Mouse (Mus musculus): ENCODE results near the gene Brd3. TPM values are rescaled to one million over a fixed set of nuclear protein-coding genes. Genes with fewer than 3 reads are reported as not detected.
"Not testable (repeated sequence)": the region's sequence is repeated elsewhere in the genome, so short reads cannot be mapped to it uniquely, and the experiment has no call there.

Brd3 gene
- total RNA-seq (2021): 10 to 100 TPM; 53.2 to 53.5 TPM
- long read RNA-seq, experiment 1, full-length matches to known transcripts: 6 of 24 reads
- long read RNA-seq, experiment 1, partial matches to known transcripts: 9 of 24 reads
- long read RNA-seq, experiment 1, other reads (novel, unspliced or antisense): 9 of 24 reads
- long read RNA-seq, experiment 2, full-length matches to known transcripts: 3 of 24 reads
- long read RNA-seq, experiment 2, partial matches to known transcripts: 13 of 24 reads
- long read RNA-seq, experiment 2, other reads (novel, unspliced or antisense): 8 of 24 reads

DNA sequence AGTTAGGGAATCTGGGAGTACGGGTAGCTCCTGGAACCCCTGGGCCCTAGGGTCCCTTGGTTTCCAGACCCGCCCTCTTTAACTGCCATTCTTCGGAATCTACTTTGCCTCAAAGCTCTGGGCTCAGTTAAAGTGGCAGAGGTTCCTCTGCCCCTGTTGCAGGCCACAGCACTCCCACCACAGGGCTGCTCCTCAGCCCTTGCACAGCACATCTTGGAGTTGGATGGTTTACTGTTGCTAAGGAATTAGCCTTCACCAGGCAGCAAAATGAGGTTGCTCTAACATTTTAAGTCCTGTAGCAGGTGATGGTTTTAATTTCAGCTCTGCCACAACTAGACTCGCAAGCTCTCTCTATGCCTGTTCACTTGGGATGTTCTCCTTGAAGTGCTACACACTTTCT, at the start of gene Brd3:
TSS of gene Brd3 (minus strand) at position 101 of the 400 bp plus-strand sequence.
- no peak for DNase-seq (ENCODE audit: low spot score in 2 of 2)

DNA sequence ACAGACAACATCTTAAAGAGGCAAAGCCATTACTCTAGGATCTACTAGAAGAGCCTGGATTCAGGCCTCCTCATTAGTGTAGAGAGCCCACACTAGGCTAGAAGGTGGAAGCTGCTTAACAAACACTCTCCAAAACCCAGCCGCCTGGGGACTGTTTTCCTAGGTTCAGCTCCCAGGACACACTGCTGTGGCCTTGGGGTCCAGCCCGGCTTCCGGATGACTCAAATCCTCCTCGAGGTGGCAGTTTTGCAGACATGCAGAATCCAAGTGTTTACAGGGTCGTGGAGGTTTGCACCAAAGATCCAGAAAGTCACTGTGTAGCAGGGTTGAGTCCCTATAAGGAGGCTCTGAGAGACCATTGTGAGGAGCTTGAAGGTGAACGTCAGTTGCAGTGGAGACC, 49.5 kb upstream of the Brd3 start:
- DNase-seq (ENCODE audit: low spot score in 2 of 2): no peak

DNA sequence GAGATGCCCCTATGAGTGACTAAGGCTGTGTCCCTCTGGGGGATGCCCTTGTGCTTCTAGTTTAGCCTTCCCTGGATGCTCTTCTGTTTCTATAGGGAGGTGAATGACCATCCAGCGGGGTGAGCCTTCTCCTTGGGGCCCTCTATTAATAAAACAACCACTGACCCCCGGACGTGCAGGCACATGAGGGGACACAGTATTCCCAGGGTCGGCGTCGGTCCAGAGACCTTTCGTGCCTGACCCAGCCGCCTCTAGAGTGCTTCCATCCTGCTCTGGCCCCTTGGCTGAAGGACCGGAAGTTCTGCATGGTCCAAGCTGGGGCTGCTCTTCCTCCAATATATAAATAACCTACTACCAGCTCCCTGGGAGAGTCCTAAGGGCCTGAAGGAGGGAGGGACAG, 46.8 kb upstream of the Brd3 start:
- DNase-seq (ENCODE audit: low spot score in 2 of 2): no peak

DNA sequence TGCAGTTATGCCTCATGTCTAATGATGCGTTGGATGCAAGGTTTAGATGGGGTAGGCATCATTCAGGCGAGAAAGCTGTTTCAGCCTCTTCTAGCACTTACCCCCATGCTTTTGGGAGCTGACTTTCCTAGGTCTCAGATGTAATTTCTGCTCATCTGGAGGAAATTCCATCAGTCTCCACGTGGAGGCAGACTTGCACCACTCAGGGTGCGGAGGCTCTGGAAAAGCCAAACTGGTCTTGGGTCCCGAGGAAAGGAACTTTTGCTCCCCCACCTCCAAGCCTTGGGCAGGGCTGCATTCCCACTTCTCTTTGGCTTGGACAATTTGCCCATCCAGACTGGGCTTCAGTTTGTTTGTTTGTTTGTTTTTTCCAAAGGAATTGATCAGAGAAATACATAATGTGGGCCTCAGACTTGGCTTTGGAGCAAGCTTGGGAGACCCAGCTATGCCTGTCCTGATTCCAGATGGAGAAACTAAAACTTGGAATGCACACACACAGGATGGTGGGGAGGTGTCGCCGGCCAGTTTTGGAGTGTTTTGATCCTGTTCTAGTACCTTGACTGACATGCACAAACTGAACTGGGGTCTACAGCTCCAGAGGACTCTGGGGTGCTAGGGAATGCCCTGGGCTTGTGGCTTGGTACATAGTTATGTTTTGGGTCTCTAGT, 45.3 kb upstream of the Brd3 start:
- peak; percentile 70 to 83 for DNase-seq (ENCODE audit: low spot score in 2 of 2)

DNA sequence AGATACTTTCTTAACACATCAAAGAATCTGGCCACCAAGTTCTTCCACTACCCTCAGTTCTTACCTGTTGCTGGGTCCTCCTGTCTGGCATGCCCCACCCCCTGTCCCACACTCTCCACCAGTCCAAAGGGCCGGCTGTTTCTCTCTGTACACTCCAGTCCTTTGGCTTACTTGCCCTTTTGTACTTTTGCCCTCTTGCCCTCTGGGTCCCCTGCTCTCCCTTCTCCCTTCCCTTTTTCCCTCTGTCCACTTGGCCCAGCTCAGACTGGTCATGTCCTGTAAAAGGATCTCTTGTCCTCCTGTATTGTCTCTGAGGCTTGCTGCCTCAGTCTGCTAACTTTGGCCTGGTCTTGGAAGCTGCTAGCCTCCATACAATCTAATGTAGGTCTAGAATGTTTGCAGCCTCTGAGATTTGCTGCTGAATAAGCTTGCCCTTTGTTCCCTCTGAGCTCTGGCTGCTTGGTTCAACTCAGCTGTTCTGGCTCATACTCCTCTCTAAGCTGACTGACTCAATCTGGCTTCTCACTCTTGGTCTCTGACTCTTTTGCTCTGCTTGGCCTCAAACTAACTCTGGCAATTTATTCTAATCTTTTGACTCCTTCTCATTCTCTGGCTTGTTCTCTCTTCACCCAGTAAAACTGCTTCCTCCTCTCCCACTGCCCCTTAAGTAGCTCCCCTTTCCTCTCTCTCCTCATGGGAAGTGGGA, 41.4 kb upstream of the Brd3 start:
- DNase-seq (ENCODE audit: low spot score in 2 of 2): no peak

DNA sequence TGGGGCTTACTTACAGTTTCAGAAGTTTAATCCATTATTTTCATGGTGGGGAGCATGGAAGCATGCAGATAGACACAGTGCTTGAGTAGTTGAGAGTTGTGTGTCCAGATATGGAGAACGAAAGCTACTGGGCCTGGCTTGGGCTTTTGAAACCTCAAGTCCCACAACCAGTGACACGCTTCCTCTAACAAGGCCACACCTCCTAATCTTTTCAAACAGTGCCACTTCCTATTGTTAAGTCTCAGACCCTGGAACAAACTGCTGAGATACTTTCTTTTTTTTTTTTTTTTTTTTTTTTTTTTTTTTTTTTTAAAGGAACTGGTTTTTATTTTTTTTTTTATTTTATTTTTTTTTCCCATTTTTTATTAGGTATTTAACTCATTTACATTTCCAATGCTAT, 40.5 kb upstream of the Brd3 start:
- DNase-seq (ENCODE audit: low spot score in 2 of 2): no peak

DNA sequence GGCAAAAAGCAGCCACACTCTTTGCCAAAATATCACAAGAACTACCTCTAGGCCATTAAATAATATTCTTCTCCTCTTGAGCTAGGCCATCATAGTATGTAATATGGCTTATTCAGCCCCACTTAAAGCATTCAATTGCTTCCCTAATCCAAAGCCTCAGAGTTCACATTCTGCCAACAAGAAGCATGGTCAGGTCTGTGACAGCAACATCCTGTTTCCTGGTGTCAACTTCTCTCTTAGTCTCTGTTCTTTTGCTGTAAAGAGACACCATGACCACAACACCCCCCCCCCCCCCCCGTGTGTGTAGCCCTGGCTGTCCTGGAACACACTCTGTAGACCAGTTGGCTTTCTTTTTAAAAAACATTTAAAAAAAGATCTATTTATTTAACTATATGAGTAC, 39.9 kb upstream of the Brd3 start:
- DNase-seq (ENCODE audit: low spot score in 2 of 2): no peak

DNA sequence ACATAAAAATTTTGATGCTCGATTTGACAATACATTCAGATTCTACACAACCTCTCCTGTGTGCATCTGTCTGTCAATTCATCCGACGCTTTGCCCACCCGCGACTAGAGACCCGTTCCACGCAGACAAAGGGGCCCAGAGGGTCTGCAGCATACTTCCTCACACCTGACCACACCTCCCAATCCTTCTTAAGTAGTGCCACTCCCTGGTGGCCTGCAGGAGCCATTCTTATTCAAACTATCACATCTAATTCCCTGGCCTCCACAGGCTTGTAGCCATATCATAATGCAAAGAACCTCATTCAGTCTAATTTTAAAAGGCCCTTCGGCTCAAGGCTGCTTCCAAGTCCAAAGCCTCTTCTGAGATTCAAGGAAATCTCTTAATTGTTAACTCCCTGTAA, 38.6 kb upstream of the Brd3 start:
- not testable (repeated sequence) for DNase-seq (ENCODE audit: low spot score in 2 of 2)

DNA sequence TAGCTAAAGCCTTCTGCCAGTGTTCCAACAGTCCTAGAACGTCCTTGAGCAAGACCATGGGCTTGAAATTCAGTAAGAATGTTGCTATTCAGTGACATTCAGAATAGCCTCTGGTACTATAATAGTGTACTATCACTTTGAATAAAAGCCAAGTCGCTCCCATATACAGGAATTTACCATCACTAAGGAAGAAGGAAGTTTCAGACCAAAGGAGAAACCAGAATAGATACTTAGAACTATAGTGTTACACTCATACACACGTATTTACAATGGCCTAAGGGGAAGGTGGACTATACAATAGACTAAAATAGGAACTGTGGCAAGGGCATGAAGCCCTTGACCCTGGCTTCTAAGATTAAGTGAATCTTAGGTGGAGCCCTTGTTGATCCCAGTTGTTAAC, 38.1 kb upstream of the Brd3 start:
- not testable (repeated sequence) for DNase-seq (ENCODE audit: low spot score in 2 of 2)

DNA sequence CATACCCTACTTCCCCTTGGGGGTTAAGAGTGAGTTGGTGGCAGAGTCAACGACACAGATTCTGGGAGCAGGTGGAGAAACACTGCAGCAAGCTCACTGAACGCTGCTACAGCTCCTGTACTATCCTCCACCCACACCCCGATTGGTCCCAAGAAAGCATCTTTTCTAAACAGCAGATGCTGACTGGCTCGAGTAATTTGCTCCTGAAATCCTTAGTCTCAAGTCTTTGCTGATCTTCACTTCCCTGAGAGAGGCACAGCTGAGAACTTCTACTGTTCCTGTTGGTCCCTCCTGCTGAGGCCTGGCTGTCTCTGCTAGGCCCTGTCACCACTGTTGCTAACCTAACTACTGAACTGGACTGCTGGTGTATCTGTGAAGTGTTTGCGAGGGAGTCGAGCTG, 37.2 kb upstream of the Brd3 start:
- no peak for DNase-seq (ENCODE audit: low spot score in 2 of 2)

DNA sequence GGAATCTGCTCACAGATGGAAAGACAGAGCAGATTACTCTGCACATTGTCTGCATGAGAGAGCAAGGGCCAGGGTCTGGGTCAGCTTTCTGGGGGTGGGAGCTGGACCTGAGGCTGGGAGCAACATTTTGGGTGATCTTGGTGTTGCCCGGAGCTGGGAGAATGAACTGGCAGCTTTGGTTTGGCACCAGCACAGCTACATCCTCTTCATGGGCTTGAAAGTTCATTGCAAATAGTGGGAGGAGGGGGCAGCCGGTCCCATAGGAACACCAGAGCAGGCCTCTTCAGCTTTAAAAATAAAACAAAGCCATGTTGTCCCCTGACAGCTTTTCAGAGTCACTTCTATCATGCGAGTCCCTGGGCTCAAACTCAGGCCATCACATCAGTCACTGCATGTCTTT, 33.8 kb upstream of the Brd3 start:
- no peak for DNase-seq (ENCODE audit: low spot score in 2 of 2)

DNA sequence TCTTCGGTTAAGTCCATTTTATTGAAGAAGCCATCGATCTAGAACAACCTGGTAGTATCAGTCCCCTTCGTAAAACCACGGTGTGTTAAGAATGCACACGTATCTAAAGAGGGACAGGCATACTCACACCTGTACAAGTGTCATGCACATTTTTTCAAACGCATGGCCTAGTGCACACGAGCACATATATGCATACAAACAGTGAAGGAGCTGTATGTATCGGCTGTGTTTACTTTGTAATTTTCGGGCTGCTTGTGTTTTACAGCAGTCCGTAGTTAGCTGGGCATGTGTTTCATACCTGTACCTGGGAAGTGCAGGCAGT, 33.0 kb upstream of the Brd3 start:
- no peak for DNase-seq (ENCODE audit: low spot score in 2 of 2)

DNA sequence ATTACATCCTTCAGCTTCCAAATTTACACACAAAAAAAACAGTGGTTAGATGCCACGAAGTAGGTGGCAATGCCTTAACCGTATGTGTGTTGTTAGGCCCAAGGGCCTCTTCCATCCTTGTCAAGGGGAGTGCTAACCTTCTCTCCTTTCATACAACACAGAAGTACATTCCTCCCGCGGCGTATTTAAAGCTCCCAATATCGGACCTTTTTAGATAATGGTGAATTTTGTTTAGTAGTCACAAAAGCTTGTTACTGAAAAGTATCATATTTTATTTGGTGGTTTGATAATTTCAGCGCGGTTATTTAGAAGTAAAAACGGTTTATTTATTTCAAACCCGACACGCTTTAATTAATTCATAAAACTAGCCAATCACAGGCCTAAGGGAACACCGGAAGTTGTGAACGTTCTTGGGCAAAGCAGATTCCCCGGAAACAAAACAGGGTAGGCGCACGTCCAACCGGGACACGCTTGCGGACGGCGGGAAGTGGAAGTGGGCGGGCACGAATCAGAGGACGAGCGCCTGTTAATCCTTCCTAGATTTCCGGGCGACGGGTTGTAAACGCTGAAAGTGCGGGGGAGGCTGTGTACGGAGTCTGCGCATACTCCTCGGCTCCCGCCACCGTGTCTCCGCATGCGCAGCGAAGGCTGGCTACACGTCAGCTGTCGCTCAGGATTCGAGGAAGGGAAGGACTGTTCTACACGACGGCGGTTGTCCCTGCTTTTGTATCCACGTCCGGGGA, 32.5 kb upstream of the Brd3 start:
- peak; percentile 99 for DNase-seq (ENCODE audit: low spot score in 2 of 2)

DNA sequence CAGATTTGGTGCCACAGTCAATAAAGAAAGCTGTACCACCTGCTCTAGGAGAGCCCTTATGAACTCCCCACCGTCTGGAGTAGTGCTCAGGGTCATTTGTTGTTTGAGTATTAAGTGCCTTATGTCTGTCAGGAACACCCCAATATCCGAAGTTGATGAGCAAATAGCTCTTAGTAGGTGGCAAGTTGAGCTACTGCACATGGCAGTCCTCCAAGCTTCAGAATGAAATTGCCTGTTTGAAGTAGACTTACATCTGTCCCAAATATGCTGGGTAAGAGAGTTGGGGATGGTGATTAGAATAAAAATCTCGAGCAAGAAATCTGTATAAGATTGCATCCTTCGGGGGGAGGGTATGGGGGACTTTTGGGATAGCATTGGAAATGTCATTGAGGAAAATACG, 31.9 kb upstream of the Brd3 start:
- no peak for DNase-seq (ENCODE audit: low spot score in 2 of 2)

DNA sequence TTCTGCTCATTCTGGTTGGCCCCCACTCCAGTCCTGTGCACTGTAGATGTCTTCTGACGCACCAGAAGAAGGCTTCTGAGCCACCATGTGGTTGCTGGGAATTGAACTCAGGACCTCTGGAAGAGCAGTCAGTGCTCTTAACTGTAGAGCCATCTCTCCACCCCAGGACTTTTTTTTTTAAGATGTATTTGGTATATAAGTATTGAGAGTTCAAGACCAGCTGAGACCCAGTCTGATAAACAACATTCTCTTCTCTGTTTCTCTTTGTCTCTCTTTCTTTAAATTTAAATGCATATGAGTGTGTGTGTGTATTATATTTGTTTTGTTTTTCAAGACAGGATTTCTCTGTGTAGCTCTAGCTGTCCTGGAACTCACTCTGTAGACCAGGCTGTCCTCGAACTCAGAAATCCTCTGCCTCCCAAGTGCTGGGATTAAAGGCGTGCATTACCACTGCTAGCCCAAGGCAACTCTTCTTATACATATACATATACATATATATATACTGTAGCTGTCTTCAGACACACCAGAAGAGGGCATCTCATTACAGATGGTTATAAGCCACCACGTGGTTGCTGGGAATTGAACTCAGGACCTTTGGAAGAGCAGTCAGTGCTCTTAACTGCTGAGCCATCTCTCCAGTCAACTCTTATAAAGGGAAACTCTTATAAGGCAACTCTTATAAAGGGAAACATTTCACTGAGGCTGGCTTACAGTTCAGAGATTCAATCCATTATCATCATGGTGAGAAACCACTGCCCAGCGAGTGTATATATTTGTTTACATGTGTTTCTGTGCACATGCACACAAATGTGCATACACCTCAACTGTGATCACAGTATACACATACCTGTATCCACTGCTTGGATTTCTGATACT, 31.2 kb upstream of the Brd3 start:
- not testable (repeated sequence) for DNase-seq (ENCODE audit: low spot score in 2 of 2)

DNA sequence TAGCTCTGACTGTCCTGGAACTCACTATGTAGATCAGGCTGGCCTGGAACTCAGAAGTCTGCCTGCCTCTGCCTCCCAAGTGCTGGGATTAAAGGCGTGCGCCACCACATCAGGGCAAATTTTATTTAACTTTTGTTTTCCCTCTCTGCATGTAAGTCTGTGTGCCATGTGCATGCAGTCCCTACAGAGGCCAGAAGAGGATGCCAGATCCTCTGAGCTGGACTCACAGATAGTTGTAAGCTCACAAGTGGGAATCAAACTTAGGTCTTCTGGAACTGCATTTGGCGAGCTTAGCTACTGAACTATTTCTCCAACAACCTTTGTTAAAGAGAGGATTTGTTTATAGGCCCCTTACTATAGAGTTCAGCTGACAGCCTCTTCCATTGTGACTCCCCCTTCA, 10.8 kb upstream of the Brd3 start:
- no peak for DNase-seq (ENCODE audit: low spot score in 2 of 2)

DNA sequence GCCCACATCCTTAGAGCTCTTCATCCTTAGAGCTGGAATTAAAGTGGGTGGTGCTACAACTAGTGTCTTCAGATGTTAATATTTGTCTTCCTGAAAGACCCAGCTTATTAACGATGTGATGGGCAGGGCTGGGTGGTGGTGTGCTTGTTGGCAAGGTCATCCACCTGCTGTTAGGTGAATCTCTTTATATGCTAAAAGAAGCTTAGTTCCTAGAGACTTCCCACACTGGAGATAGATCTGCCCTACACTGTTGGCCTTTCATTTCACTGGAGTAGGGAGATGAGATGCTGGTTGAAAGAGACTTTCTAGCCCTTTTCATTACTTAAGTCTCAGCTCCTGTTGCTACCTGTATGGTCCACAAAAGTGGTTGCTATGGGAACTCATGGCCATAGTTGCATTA, 8.8 kb upstream of the Brd3 start:
- no peak for DNase-seq (ENCODE audit: low spot score in 2 of 2)

DNA sequence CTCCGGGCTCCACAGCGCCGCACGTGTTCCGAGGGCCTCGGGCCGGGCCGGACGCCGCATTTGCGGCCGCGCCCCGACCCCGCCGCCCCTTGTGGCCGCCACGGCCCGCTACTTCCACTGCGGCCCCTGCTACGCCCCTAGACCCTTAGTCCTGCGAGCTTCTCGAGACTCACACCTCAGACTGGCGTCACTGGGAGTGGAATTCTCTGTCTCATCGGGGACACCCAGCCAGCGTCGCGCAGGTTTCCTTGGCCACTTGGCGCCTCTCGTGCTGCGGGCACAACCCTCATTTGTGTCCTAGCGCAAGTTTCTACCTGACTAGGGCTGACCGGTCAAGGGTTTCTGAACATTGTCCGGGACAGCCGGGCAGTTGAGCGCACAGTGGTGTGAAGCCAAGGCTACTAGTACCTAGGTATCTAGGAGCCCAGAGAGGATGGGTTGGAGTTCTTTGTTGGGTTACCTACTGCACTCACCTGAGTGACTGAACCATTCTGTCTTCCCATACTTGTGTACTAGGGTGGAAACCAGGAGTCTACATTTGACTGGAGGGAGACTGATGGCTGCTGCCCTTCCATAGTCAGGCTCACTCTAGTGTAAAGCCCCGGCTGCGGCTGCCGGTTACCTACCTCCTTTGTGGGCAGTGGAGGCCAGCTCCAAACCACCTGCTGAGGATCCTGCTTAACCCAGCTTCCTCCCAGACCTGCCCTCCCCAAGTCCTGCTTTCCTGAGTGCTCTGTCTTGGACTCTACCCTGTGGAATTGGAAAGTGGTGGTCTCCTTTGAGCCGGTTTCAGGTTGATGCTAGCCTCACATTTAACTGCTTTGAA, 8.1 kb upstream of the Brd3 start:
- no peak for DNase-seq (ENCODE audit: low spot score in 2 of 2)

DNA sequence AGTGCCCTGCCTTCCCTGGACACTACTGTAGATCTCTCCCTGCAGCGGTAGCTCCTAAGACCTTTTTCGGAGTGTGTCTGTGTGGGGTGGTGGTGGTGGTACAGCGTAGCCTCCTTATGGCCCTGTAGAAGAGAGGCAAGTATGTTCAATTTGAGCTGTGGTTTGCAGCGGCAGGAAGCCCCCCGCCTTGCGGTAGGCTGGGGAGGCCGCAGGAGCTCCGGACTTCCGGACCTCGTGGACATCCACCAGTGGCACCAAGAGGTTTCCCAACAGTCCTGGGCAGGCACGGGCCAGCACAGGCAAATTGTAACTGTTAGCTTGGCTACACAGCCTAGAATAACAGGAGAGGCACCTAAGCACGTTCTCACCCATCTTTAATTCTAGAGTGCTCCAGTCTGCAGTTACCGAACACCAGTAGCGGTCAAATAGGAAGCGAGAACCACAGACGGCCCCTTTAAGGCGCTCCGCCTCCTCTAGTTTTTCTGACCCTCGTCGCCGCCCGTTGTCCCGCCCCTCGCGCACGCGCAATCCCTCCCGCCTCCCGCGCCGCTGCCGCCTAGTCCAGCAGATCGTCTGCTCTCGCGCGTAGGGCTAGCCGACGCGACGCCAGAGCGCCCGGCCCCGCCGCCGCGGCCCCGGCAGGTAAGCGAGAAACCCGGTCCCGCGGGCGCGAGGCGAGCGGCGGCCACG, 7.3 kb upstream of the Brd3 start, which contains the start of gene Wdr5:
TSS of gene Wdr5 (plus strand) at position 519 of the 690 bp plus-strand sequence.
- peak; percentile 97 to 99 for DNase-seq (ENCODE audit: low spot score in 2 of 2)

Measured in left cerebral cortex, adult 18-20 months (tissue).